Mouse (Mus musculus): Measurements from ENCODE around the gene Gnao1. TPM values are rescaled to one million over a fixed set of nuclear protein-coding genes. Genes with fewer than 3 reads are reported as not detected.

The Gnao1 gene
- polyA plus RNA-seq, 1 experiment from 2014 or later, result 17.4 TPM

DNA sequence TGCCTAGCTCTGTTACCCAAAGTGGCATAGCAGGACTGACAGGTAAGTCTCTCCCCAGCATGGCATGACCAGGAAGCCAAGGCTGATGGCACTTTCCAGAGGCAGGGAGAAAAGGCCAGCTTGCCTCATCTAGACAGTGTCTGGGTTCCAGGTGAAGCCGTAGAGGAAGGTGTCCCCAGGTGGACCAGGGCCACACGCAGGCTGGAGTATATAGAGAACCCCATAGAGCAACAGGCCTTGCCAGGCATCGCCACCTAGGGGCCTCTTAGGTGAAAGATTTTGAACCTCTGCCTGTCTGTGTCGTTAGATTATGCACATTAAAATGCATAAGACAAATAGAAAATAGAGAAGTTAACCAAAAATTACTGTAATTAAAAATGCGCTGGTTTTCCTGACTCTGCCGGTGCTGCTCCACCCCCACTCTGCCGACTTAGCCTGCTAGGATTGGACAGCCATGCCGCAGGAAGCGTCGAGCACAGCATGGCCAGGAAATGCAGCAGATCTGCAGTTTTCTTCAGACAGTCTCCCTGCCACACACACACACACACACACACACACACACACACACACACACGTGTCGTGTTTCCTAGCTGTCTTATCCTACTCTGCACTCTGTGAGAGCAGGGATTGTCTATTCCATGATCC, 34.2 kb downstream of the Gnao1 start:
- Histone ChIP-seq H3K9ac (ENCODE audit: low read length) (no peak overlapping the region), H3K4me1 (ENCODE audit: control insufficient read depth in 2 of 2, insufficient read depth in 2 of 2, low read length in 2 of 2) (peaks cover 31 to 59% of the 10 kb centered on the region in 2 experiments), H3K36me3 (ENCODE audit: control insufficient read depth, insufficient read depth, low read length) (no peaks in the 10 kb centered on the region), H3K27me3 (ENCODE audit: control insufficient read depth, insufficient read depth, low read length) (no peaks in the 10 kb centered on the region), H3K4me2 (ENCODE audit: low read length) (peak overlapping the region; percentile 5; the same call in 1 of the 2 replicates), H3K27ac (replicated peaks in 1 of 2; ENCODE audit: control insufficient read depth in 1 of 2, insufficient read depth in 1 of 2, low read depth in 2 of 2, low read length in 2 of 2) (no peak overlapping the region), H3K9me3 (ENCODE audit: control insufficient read depth, low read length) (no peaks in the 10 kb centered on the region), H3K4me3 (ENCODE audit: control insufficient read depth in 1 of 2, insufficient read depth in 1 of 2, low read depth in 1 of 2, low read length in 2 of 2) (no peak overlapping the region)
- 41% methylated on average over 12 of the region's 12 CpGs for WGBS
- ATAC-seq (ENCODE audit: insufficient number of reproducible peaks, insufficient read depth, low FRiP score, low read depth), result no peak

DNA sequence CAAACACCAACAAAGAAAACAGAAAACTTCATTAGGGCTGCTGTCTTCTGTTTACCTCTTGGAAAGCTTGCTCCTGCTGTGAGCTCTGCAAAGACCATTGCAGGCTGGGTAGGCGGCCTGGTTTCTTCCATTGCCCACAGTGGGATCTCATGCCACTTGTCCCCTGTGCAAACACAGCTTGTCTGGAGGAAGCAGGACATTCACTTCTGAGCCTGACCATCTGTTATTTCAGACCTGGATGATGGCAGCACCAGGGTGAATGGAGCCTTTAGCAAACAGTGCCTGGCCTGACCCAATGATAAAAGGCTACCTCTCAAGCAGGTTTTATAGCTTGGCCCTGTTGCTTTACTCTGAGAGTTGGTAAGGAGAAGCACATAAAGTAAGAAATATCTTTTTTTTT, 35.4 kb downstream of the Gnao1 start:
- peaks cover 25 to 47% of the 10 kb centered on the region in 2 experiments for H3K4me1 ChIP-seq (ENCODE audit: control insufficient read depth in 2 of 2, insufficient read depth in 2 of 2, low read length in 2 of 2)
- no peak overlapping the region for H3K4me2 ChIP-seq (ENCODE audit: low read length)
- H3K36me3 ChIP-seq (ENCODE audit: control insufficient read depth, insufficient read depth, low read length), result no peaks in the 10 kb centered on the region
- no peak overlapping the region for H3K9ac ChIP-seq (ENCODE audit: low read length)
- H3K4me3 ChIP-seq (ENCODE audit: control insufficient read depth in 1 of 2, insufficient read depth in 1 of 2, low read depth in 1 of 2, low read length in 2 of 2), result no peak overlapping the region
- no peak for ATAC-seq (ENCODE audit: insufficient number of reproducible peaks, insufficient read depth, low FRiP score, low read depth)
- H3K27me3 ChIP-seq (ENCODE audit: control insufficient read depth, insufficient read depth, low read length), result no peaks in the 10 kb centered on the region
- WGBS, result 93% methylated on average over 1 of the region's 1 CpGs
- H3K9me3 ChIP-seq (ENCODE audit: control insufficient read depth, low read length), result no peaks in the 10 kb centered on the region
- H3K27ac ChIP-seq (replicated peaks in 1 of 2; ENCODE audit: control insufficient read depth in 1 of 2, insufficient read depth in 1 of 2, low read depth in 2 of 2, low read length in 2 of 2), result no peak overlapping the region

DNA sequence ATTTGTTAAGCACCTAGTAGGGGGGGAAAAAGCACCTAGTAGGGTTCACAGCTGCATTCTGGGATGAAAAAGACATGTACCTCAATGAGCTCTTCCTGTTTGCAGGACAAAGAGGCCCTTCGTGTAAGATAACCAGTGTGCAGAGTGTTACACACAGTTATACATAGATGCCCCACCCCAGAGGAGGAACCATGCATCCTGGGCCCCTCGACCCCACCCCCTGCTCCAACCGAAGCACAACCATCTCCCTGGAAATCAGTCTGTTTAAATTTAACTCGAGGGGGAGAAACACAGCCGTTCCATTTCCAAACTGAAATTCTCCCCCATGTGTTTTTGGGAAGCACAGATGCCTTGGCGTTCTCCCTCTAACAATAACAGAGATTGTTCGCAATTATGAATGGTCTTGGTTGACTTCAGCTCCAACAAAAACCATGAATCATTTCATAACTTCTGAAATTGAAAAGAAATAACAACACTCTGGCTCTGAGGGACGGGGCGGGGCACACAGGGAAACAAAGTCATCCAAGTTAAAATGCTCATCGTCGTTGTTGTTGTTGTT, 42.4 kb downstream of the Gnao1 start:
- no peaks in the 10 kb centered on the region for H3K27me3 ChIP-seq (ENCODE audit: control insufficient read depth, insufficient read depth, low read length)
- H3K27ac ChIP-seq (replicated peaks in 1 of 2; ENCODE audit: control insufficient read depth in 1 of 2, insufficient read depth in 1 of 2, low read depth in 2 of 2, low read length in 2 of 2), result no peak overlapping the region
- no peak overlapping the region for H3K9ac ChIP-seq (ENCODE audit: low read length)
- WGBS, result 62% methylated on average over 11 of the region's 11 CpGs
- H3K9me3 ChIP-seq (ENCODE audit: control insufficient read depth, low read length), result no peaks in the 10 kb centered on the region
- H3K4me3 ChIP-seq (ENCODE audit: control insufficient read depth in 1 of 2, insufficient read depth in 1 of 2, low read depth in 1 of 2, low read length in 2 of 2), result no peak overlapping the region
- no peak overlapping the region for H3K4me2 ChIP-seq (ENCODE audit: low read length)
- ATAC-seq (ENCODE audit: insufficient number of reproducible peaks, insufficient read depth, low FRiP score, low read depth), result no peak
- H3K36me3 ChIP-seq (ENCODE audit: control insufficient read depth, insufficient read depth, low read length), result no peaks in the 10 kb centered on the region
- H3K4me1 ChIP-seq (ENCODE audit: control insufficient read depth in 2 of 2, insufficient read depth in 2 of 2, low read length in 2 of 2), result peaks cover 2 to 9% of the 10 kb centered on the region in 2 experiments

DNA sequence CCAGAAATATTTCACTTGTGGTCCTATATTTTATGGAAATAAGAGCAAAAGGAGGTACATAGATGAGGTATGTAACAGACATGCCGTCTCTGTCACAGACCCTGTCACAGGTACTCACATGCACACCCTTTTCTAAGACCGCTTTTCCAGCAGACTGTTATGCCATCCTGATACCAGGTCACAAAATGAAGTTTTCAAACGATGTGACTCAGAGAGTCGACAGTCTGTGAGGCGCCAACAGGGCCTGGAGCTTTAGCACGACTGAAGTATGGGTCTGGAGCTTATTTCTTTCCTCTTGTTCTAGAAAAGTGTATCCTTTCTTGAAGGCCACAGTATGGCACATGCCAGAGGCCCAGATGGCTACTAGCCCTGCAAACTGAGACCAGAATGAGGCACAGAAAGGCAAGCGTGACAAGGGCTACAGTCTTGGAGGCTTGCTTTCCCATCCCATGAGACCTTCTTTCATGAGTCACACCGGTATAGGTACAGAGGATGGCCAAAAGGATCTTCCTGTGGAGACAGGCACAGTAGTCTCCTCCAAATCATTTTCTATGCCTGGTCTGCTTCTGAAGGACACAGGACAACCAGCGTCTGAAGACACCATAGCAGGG, 43.2 kb downstream of the Gnao1 start:
- Histone ChIP-seq H3K27ac (replicated peaks in 1 of 2; ENCODE audit: control insufficient read depth in 1 of 2, insufficient read depth in 1 of 2, low read depth in 2 of 2, low read length in 2 of 2) (no peak overlapping the region), H3K9me3 (ENCODE audit: control insufficient read depth, low read length) (no peaks in the 10 kb centered on the region), H3K4me2 (ENCODE audit: low read length) (no peak overlapping the region), H3K9ac (ENCODE audit: low read length) (no peak overlapping the region), H3K4me1 (ENCODE audit: control insufficient read depth in 2 of 2, insufficient read depth in 2 of 2, low read length in 2 of 2) (peaks cover 5 to 7% of the 10 kb centered on the region in 2 experiments; a peak in 3 of 4 replicates), H3K27me3 (ENCODE audit: control insufficient read depth, insufficient read depth, low read length) (no peaks in the 10 kb centered on the region), H3K36me3 (ENCODE audit: control insufficient read depth, insufficient read depth, low read length) (no peaks in the 10 kb centered on the region), H3K4me3 (ENCODE audit: control insufficient read depth in 1 of 2, insufficient read depth in 1 of 2, low read depth in 1 of 2, low read length in 2 of 2) (no peak overlapping the region)
- 76% methylated on average over 9 of the region's 9 CpGs for WGBS
- ATAC-seq (ENCODE audit: insufficient number of reproducible peaks, insufficient read depth, low FRiP score, low read depth), result no peak

DNA sequence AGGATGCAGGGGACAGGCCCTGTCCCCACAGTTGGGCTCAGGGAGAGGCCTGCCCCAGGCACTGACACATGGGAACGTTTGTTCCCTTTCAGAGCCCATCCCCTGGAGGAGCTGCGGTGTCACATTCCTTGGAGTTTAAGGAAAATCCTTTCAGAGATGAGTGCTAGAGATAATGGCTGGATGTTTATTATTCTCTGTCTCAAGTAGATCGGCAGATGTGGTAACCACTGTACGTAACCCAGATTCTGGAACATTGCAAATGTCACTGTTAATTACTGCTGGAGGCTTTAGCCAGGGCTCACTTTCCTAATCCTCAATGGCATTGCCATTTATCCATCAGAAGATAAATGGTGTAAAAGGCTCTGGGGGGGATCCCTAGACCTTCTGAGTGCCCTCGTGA, 44.9 kb downstream of the Gnao1 start:
- no peaks in the 10 kb centered on the region for H3K9me3 ChIP-seq (ENCODE audit: control insufficient read depth, low read length)
- no peak overlapping the region for H3K4me2 ChIP-seq (ENCODE audit: low read length)
- no peak for ATAC-seq (ENCODE audit: insufficient number of reproducible peaks, insufficient read depth, low FRiP score, low read depth)
- no peaks in the 10 kb centered on the region for H3K27me3 ChIP-seq (ENCODE audit: control insufficient read depth, insufficient read depth, low read length)
- H3K9ac ChIP-seq (ENCODE audit: low read length), result no peak overlapping the region
- H3K4me3 ChIP-seq (ENCODE audit: control insufficient read depth in 1 of 2, insufficient read depth in 1 of 2, low read depth in 1 of 2, low read length in 2 of 2), result no peak overlapping the region
- WGBS, result 34% methylated on average over 5 of the region's 5 CpGs
- H3K36me3 ChIP-seq (ENCODE audit: control insufficient read depth, insufficient read depth, low read length), result no peaks in the 10 kb centered on the region
- H3K4me1 ChIP-seq (ENCODE audit: control insufficient read depth in 2 of 2, insufficient read depth in 2 of 2, low read length in 2 of 2), result peaks cover 2 to 7% of the 10 kb centered on the region in 2 experiments; a peak in 3 of 4 replicates
- no peak overlapping the region for H3K27ac ChIP-seq (replicated peaks in 1 of 2; ENCODE audit: control insufficient read depth in 1 of 2, insufficient read depth in 1 of 2, low read depth in 2 of 2, low read length in 2 of 2)

DNA sequence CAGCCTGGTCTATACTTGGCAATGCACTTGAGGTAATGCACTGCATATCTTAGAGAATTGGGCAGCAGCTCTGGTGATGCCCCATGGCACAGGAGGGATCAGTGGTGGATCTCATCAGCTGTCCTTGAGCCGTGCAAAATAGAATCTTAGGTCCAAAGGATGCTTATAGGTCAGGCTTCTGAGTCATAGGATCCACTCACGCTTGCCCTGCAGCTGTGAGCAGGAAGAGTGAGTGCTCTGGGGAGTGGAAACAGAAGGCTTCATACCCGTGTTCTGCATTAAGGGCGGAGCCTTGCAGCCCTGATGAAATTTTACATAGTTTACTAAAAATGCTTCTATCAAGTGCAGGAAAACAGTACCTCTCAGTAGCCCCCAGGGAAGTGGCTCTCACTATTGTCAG, 45.5 kb downstream of the Gnao1 start:
- no peak overlapping the region for H3K4me2 ChIP-seq (ENCODE audit: low read length)
- no peaks in the 10 kb centered on the region for H3K9me3 ChIP-seq (ENCODE audit: control insufficient read depth, low read length)
- H3K27ac ChIP-seq (replicated peaks in 1 of 2; ENCODE audit: control insufficient read depth in 1 of 2, insufficient read depth in 1 of 2, low read depth in 2 of 2, low read length in 2 of 2), result no peak overlapping the region
- 53% methylated on average over 4 of the region's 4 CpGs for WGBS
- no peak overlapping the region for H3K4me3 ChIP-seq (ENCODE audit: control insufficient read depth in 1 of 2, insufficient read depth in 1 of 2, low read depth in 1 of 2, low read length in 2 of 2)
- no peak overlapping the region for H3K9ac ChIP-seq (ENCODE audit: low read length)
- H3K36me3 ChIP-seq (ENCODE audit: control insufficient read depth, insufficient read depth, low read length), result no peaks in the 10 kb centered on the region
- ATAC-seq (ENCODE audit: insufficient number of reproducible peaks, insufficient read depth, low FRiP score, low read depth), result no peak
- peaks cover 2 to 7% of the 10 kb centered on the region in 2 experiments; a peak in 3 of 4 replicates for H3K4me1 ChIP-seq (ENCODE audit: control insufficient read depth in 2 of 2, insufficient read depth in 2 of 2, low read length in 2 of 2)
- no peaks in the 10 kb centered on the region for H3K27me3 ChIP-seq (ENCODE audit: control insufficient read depth, insufficient read depth, low read length)

DNA sequence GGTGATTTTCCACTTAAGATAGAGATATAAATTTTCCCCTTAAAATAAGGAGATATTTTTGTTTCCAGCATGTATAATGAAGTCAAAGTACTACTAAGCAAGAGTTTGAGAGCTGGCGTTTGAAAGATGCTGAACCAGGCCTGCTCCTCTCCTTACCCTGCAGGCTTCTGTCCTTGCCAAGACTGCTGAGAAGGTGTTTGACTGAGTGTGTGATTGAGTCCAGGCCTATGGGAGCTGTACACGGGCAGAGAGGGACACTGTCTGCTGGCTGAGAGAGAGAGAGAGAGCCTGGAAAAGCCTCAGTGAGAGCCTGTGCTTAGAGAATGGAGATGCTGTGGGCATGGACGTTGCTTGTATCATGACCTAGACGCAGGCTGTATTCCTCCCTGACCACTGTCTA, 47.4 kb downstream of the Gnao1 start:
- H3K27me3 ChIP-seq (ENCODE audit: control insufficient read depth, insufficient read depth, low read length), result no peaks in the 10 kb centered on the region
- no peak for ATAC-seq (ENCODE audit: insufficient number of reproducible peaks, insufficient read depth, low FRiP score, low read depth)
- H3K9ac ChIP-seq (ENCODE audit: low read length), result no peak overlapping the region
- no peaks in the 10 kb centered on the region for H3K9me3 ChIP-seq (ENCODE audit: control insufficient read depth, low read length)
- H3K4me2 ChIP-seq (ENCODE audit: low read length), result no peak overlapping the region
- H3K36me3 ChIP-seq (ENCODE audit: control insufficient read depth, insufficient read depth, low read length), result no peaks in the 10 kb centered on the region
- H3K27ac ChIP-seq (replicated peaks in 1 of 2; ENCODE audit: control insufficient read depth in 1 of 2, insufficient read depth in 1 of 2, low read depth in 2 of 2, low read length in 2 of 2), result peak overlapping the region; percentile 9 to 23; a peak in 1 of 4 replicates
- no peak overlapping the region for H3K4me3 ChIP-seq (ENCODE audit: control insufficient read depth in 1 of 2, insufficient read depth in 1 of 2, low read depth in 1 of 2, low read length in 2 of 2)
- peaks cover 2 to 7% of the 10 kb centered on the region in 2 experiments; a peak in 3 of 4 replicates for H3K4me1 ChIP-seq (ENCODE audit: control insufficient read depth in 2 of 2, insufficient read depth in 2 of 2, low read length in 2 of 2)
- 39% methylated on average over 4 of the region's 4 CpGs for WGBS
